Mouse (Mus musculus) erythroblast, embryonic 14.5 days (primary cell): ENCODE results near the gene Veph1. TPM values are rescaled to one million over a fixed set of nuclear protein-coding genes. Genes with fewer than 3 reads are reported as not detected.

ENCODE experiments used
- H3K27me3 ChIP-seq: 2 replicates; pipeline ENCODE4 v1.6.1; 2012; ENCODE audit warnings: inconsistent platforms; ENCODE audit not compliant: control insufficient read depth
- H3K36me3 ChIP-seq: 2 replicates; pipeline ENCODE4 v1.6.1; 2012; ENCODE audit warnings: mild to moderate bottlenecking, inconsistent platforms; ENCODE audit not compliant: control insufficient read depth
- H3K4me1 ChIP-seq: 2 replicates; pipeline ENCODE4 v1.6.1; 2012; ENCODE audit warnings: inconsistent platforms; ENCODE audit not compliant: control insufficient read depth
- H3K4me3 ChIP-seq: replicated peaks from 2 replicates; pipeline ENCODE3; 2012; ENCODE audit warnings: moderate library complexity, mild to moderate bottlenecking, inconsistent platforms
- H3K9me3 ChIP-seq: 2 replicates; pipeline ENCODE4 v1.6.1; 2012; ENCODE audit warnings: low read length, inconsistent platforms, mixed read lengths; ENCODE audit not compliant: control insufficient read depth
- GATA1 ChIP-seq: IDR thresholded peaks from 2 replicates; pipeline ENCODE4 v1.6.1; 2012; ENCODE audit warnings: low read length, inconsistent platforms, mixed read lengths
- TAL1 ChIP-seq: IDR thresholded peaks from 3 replicates; pipeline ENCODE4 v1.6.1; 2012; ENCODE audit warnings: low read length, inconsistent platforms, mixed read lengths
- polyA plus RNA-seq: library from polyadenylated mRNA; stranded (reverse); fragments of >175 nt; gene quantifications from 2 replicates; pipeline ENCODE4 v1.2.3, GENCODE M21; 2012

Gene Veph1
- polyA plus RNA-seq, 1 experiment = not detected

DNA sequence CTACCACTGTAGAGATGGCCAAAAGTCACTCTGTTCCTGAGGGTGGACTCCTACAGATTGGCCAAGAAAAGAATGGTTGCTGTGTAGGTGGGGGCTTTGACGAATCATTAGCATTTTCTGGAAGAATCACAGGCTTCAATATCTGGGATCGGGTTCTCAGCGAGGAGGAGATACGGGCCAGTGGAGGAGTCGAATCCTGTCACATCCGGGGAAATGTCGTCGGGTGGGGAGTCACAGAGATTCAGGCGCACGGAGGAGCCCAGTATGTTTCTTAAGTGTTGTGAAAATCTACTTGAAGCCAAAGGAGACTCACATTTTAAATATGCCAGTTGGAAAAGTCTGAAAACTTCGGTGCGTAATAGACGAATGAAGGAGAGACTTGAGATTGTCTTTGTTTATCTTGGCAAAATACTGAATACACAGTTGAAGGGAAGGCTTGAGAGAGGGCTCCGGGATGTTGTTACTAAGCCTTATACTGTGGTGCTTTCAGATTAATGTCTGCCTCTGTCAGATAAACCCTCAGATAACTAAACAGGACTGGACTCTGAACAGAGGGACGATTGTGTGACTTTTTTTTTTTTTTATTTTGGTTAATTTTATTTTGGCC lies 71.6 kb downstream of the Veph1 start:
- no peaks in the 10 kb centered on the region for H3K36me3 ChIP-seq
- no peak overlapping the region for H3K4me3 ChIP-seq
- no peaks in the 10 kb centered on the region for H3K4me1 ChIP-seq
- TF ChIP-seq GATA1 = no peak
- TF ChIP-seq TAL1 = no peak
- H3K27me3 ChIP-seq = peaks cover 28% of the 10 kb centered on the region
- H3K9me3 ChIP-seq = no peaks in the 10 kb centered on the region; the same call in 1 of the 2 replicates

DNA sequence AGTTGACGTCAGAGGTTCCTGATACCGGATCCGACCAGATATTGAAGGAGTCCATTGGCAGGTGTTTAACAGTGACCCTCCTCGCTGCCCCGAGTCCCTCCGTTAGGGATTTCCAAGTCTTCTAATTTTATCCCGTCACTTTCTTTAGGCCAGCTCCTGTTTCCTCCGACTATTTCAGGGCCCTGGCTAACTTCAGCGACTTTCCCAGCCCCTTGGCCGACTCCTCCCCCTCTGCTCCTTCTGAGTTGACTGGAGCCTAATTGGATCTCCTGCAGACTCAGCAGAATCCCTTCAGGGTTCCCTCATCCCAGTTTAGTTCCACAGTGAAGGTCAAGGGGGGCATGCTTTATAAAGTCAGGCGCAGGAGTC lies 75.4 kb downstream of the Veph1 start:
- H3K4me3 ChIP-seq = no peak overlapping the region
- no peaks in the 10 kb centered on the region for H3K36me3 ChIP-seq
- H3K4me1 ChIP-seq = no peaks in the 10 kb centered on the region
- peaks cover 40% of the 10 kb centered on the region for H3K27me3 ChIP-seq
- H3K9me3 ChIP-seq = no peaks in the 10 kb centered on the region; the same call in 1 of the 2 replicates
- no peak for TF ChIP-seq GATA1
- TF ChIP-seq TAL1 = no peak

DNA sequence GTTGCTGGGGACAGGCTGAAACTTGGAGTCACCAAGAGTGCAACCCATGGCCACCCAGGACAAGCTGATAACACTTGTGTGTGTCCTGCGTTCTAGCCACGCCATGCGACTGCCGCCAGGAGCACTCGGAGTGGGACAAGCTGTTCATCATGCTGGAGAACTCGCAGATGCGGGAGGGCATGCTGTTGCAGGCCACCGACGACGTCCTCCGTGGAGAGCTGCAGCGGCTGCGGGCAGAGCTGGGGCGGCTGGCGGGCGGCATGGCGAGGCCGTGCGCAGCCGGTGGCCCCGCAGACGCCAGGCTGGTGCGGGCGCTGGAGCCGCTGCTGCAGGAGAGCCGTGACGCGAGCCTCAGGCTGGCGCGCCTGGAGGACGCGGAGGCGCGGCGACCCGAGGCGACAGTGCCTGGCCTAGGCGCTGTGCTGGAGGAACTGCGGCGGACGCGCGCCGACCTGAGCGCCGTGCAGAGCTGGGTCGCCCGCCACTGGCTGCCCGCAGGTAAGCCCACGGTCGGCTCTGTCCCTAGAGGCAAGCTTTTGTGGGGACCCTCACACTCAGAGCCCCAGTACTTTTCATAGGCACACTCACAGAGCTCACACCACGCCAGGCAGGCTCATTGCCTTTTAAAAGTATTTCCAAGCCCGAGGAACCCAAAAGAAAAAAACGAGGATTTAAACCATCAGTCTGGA lies 75.9 kb downstream of the Veph1 start:
- peaks cover 40% of the 10 kb centered on the region for H3K27me3 ChIP-seq
- H3K4me3 ChIP-seq = no peak overlapping the region
- no peaks in the 10 kb centered on the region for H3K36me3 ChIP-seq
- TF ChIP-seq TAL1 = no peak
- TF ChIP-seq GATA1 = no peak
- no peaks in the 10 kb centered on the region; the same call in 1 of the 2 replicates for H3K9me3 ChIP-seq
- no peaks in the 10 kb centered on the region for H3K4me1 ChIP-seq

DNA sequence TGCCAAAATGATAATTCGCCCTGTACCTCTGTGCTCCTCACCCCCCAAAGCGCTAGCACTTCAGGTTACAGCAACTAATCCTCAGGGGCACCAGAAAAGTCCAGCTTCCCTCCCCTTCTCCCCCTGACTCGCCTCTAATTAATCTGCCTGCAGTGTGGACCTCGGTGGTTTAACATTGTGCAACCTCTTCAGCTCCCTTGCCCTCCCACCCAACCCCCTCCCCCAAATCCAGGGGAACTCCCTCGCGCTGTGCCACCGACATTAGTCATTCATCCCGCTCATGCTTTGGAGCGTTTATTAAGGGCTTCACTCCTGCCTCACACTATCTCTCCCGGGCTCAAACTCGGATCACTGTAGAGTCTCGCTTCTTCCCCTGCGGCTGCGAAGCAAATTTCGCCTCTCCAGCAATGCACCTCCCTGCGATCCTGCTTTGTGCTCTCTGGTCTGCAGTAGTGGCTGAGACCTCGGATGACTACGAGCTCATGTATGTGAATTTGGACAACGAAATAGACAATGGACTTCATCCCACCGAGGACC lies 76.9 kb downstream of the Veph1 start, which contains the start of gene Ptx3:
Gene Ptx3, plus strand, starts transcription at position 256 of the 537 bp plus-strand sequence.
- H3K27me3 ChIP-seq = peaks cover 40% of the 10 kb centered on the region
- H3K9me3 ChIP-seq = no peaks in the 10 kb centered on the region; the same call in 1 of the 2 replicates
- no peaks in the 10 kb centered on the region for H3K4me1 ChIP-seq
- no peak within 1 kb of the TSS for H3K4me3 ChIP-seq
- TF ChIP-seq GATA1 (no peak), TAL1 (no peak)
- H3K36me3 ChIP-seq = no peaks in the 10 kb centered on the region

DNA sequence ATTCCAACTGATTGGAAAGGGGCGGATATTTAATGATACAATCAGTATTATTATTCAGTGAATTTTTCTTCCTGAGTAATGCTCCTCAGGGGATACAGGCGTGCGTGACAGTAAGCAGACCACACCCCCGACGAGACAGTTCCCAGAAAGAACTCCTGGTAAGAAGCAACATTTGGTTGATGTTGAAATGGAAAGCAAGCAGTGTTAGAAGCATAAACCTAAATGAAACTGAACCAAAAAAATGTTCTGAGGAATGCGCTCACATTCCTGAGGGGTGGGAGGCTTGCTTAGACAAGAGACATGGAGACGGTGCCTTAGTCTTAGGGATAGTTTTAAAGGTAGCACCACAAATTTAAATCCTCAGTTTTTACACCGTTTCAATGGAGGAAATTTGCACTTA lies 80.9 kb downstream of the Veph1 start:
- no peak overlapping the region for H3K4me3 ChIP-seq
- no peaks in the 10 kb centered on the region for H3K4me1 ChIP-seq
- H3K9me3 ChIP-seq = no peaks in the 10 kb centered on the region; the same call in 1 of the 2 replicates
- peaks cover 20% of the 10 kb centered on the region for H3K27me3 ChIP-seq
- H3K36me3 ChIP-seq = no peaks in the 10 kb centered on the region
- TF ChIP-seq GATA1 (no peak), TAL1 (no peak)

DNA sequence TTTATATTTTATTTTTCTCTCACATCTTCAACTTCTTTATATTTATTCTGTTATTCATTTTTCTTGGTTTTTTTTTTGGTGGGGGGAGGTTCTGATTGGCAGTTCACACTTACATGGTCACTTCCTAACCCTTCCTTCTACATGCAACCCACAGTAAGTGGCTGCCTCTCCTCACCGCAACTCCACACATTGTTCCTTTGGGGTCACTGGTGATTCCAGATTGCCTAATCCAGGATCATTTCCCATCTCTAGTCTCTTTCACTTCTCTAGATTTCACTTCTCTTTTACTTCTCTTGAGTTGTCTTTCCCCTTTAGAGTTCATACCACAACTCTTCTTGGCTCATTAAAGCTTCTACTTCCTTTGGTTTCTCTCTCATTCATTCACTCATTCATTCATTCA lies 83.1 kb downstream of the Veph1 start:
- Histone ChIP-seq H3K36me3 (no peaks in the 10 kb centered on the region), H3K4me1 (no peaks in the 10 kb centered on the region), H3K27me3 (peaks cover under 1% of the 10 kb centered on the region), H3K4me3 (no peak overlapping the region), H3K9me3 (no peaks in the 10 kb centered on the region)
- TF ChIP-seq TAL1 (no peak), GATA1 (no peak)

DNA sequence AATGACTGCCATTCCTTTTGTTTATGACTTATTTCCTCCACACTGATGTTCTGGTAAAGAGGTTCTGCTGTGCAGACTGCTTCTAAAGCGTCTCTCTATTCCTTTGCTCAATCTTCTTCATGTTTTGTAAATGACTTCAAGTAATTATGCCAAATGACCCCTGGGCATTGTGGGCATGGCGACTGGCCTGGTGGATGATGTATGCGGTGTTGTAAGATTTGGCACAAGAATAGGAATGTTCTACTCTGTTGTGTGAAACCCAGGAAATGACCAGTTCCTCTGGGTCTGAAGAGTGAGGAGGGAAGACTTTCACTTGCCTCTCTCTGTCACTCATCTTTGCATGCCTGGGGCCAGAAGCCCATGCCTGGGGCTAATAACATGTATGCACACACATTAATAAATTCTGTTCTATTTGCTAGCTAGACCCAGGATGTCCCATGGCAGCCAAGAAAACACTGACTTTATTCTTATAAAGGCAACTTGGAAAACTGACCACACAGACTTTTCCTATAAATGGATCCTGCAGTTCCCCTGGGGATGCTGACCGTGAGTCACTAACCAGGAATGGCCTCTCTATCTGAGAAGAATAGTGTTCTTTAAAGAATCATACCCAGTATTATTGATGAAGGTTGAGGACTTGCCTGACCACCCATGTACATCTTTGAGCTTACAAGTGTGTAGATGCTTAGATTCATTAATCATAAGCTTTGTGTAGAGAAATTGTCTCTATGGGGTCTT lies 87.6 kb downstream of the Veph1 start:
- no peak overlapping the region for H3K4me3 ChIP-seq
- no peaks in the 10 kb centered on the region for H3K36me3 ChIP-seq
- no peaks in the 10 kb centered on the region for H3K27me3 ChIP-seq
- TF ChIP-seq GATA1 = no peak
- no peak for TF ChIP-seq TAL1
- H3K4me1 ChIP-seq = no peaks in the 10 kb centered on the region
- H3K9me3 ChIP-seq = no peaks in the 10 kb centered on the region

DNA sequence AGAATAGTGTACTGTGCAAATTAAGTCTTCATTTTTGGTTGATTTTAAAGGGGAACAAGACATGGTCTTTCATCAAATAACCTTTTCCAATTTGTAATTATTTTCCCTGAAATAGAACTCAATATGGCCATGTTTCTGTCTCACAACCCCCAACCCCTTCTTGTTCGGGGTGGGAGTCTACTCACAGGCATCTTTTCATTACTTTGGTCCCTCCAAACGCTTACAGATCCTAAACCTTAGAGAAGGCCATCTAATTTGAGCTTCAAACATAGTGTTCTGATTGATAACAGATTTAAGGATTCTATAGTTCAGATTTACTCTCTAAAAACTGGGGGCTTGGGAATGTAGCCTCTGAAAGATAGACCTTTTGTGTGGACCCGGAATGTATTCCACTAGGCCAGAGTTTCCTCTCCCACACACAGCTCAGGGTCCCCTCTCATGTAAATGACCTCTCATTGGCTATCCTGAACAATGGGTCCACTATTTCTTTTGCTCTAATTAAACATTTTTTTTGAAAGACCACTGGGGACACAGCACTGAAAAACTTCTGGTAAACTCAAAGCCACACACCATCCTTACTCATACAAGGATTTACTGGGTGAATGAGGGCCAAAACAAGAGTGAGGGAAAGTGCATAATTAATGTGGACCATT lies 102.6 kb downstream of the Veph1 start:
- no peak overlapping the region for H3K4me3 ChIP-seq
- H3K9me3 ChIP-seq = no peaks in the 10 kb centered on the region
- TF ChIP-seq TAL1 = no peak
- no peak for TF ChIP-seq GATA1
- H3K36me3 ChIP-seq = no peaks in the 10 kb centered on the region
- H3K4me1 ChIP-seq = no peaks in the 10 kb centered on the region
- H3K27me3 ChIP-seq = no peaks in the 10 kb centered on the region
